Mouse (Mus musculus) c-Kit-positive CD71-positive TER-119-positive erythroid progenitor cells, embryonic 14.5 days (primary cell): ENCODE measurements at regions not wholly inside any gene's neighbourhood (a gene's known extent, or its start where the extent isn't known, plus 50 kb on each side); places are given as distances from the start of the nearest gene placed in this dataset.

Experiments
- DNase-seq: peaks from one replicate; pipeline ENCODE4 v3.0.0-alpha.2; 2013; ENCODE audit warnings: low spot score

DNA sequence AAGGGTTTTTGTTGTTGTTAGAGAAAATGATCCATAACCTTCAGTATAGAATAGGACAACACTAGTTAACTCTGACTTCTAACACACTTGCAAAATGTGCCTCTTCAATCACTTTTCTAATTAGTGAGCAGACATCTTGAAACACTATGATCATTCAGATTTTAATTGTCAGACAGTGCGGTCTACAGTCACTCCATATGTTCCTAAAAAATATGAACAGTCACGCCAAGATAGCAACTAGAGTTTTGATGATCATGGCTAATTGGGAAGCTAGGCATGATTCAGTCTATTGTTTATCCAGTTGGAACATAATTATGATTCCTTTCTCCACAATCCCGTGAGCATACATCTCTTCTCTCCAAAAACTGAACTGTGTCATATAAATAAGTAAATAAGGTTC, 372.1 kb downstream of the Fam198b start:
- DNase-seq: no peak

DNA sequence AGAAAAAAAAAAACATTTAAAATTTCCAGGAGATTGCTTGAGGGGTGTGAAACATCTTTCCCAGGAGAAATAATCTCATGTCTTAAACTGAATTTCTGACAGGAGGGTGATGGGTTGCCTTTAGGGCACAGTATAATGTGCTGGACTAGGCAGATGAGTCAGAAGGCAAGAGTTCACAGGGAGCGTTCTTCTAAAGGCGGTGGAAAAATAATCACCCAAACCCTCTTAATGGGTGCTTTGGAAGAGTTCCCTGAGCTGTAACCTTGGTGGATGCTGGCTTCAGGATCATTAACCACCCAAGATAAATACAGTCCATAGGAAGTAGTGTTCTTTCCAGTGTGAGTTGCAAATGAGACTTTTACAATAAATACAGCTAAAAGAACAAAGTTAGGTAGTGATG, 378.8 kb downstream of the Fam198b start:
- no peak for DNase-seq

DNA sequence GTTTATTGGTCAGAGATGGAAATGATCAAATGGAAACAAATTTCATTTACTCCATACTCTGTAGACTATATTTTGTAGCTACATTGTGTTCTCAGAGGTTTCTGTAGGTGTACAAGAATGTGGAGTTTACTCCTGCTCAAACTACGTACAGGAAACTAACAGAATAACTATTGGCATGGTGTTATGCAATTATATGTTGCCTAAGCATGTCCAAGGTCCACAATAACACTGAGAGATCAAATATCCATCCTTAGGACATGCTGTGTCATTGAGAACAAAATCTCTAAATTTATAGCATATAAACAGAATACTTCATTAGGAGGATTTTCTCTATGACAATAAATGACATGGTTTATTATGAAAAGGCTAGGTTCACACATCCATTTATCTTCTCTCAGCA, 400.3 kb downstream of the Fam198b start:
- DNase-seq: no peak

DNA sequence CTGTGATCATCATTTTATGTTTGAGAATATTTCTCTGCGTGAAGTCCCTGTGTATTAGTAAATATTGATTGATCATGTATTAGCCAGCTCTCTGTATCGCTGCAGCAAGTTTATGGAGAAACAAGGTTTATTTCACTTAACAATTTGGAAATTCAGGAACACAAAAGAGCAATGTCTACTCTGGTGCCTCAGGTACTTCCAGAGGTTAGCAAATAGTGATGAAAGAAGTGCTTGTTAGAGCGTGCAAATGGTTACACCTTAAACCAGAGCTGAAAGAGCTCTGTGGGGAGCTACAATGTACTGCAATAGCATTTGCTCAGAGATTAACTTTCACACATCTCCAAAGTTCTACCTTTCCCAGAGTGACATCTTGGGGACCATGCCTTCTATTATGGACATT, 400.9 kb downstream of the Fam198b start:
- no peak for DNase-seq

DNA sequence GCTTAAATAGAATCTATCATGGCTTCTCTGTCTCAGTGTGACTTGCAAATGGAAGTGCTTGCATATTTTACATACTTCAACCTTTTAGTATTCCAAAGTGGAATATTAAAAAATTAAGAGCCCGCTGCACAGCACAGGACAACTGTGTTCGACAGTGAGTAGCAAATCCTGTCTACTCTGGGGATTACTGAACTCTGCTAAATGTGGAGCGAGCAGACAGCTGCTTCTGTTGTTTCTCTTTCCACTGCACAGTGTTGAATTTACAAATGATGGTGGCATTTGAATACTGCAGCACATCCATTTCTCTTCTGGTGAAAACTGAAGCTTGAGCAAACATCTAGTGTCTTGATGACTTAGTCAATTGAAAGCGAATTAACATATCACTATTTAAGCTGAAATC, 409.2 kb downstream of the Fam198b start:
- DNase-seq: no peak

DNA sequence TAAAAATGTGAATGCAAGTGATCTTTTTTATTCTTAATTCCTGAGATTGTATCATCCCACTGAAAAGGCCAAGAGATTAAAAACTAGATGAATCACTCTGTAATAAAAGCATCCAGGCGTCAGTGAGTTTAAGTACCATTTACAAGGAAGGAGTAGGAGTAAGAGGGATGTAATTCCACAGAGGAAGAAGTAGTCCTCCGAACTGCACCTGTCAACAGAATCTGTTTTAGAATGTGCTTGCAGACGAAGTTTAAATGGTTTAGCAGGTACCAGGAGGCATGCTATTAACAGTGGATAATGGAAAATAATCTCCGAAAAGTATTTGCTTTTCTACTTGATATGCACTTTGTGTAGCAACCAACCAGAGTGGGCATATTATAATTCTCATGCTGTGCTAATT, 423.3 kb downstream of the Fam198b start:
- DNase-seq: no peak

DNA sequence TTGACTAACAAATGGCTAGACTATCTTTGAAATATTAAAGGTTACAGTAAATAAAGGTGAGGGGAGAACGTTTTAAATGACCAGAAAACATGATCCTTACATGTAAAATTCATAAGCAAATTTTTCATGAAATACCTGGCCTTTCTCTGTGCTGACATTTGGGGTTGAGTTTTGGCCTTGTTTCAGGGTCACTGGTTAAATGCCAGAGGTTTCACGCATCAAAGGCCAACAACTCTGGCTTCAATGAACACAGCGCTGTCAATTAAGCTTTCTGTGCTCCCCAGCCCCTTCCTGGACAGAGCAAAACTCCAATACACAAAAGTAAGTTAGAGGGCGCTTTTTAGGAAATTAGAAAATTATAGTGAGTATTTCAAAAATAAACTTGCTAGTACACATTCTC, 425.6 kb downstream of the Fam198b start:
- no peak for DNase-seq

DNA sequence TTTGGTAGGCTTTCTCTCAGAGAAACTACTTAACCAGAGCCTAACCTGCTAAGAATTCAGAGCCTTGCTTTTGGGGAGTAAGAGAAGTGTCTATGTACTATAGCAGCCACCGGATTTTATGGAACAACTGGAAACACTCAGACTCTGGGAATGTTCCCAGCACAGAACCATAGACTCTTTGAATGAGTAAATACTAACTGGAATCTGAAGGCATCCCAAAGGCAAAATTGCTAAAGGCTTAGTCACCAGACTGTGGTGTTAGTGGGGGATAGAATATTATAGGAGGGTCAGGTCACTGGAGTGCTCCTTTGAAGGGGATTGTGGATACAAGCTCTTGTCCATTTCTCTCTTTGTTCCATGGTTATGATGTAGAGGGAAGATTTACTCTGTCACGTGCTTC, 427.4 kb downstream of the Fam198b start:
- DNase-seq: no peak

DNA sequence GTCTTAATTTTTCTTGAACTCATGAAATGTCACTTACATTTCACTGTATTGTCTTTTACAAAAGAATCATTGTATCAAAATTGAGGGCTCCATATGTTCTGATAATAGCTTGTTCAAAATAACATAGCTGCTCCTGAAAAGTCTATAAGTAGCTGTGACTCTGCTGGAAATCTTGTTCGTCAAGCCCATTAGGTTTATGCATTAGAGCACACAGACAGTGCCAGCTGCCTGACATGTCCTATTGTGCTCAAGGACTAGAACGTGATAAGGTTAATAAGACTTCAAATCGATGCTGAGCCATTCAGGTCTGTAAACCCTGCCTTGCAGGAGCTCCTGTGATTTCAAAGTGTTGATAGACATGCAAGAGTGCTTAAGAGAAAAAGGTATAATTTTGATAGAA, 438.0 kb downstream of the Fam198b start:
- DNase-seq: no peak

DNA sequence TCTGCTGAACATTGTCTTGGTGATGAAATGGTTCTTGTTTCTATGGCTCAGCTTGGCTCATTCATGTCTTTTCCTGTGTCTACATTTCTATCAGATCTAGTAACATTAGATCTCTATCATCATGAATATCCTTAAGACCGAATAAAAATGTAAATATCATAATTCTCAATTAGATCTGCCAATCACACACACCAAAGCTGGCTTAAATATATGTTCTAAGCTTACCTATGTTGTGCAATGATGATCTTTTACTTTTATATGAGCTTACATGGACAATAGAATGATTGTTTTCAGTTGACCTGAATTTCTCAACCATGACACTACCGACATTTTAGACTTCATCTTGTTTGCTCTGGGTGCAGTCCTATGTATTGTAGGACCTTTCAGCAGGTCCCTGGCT, 440.4 kb downstream of the Fam198b start:
- DNase-seq: no peak

DNA sequence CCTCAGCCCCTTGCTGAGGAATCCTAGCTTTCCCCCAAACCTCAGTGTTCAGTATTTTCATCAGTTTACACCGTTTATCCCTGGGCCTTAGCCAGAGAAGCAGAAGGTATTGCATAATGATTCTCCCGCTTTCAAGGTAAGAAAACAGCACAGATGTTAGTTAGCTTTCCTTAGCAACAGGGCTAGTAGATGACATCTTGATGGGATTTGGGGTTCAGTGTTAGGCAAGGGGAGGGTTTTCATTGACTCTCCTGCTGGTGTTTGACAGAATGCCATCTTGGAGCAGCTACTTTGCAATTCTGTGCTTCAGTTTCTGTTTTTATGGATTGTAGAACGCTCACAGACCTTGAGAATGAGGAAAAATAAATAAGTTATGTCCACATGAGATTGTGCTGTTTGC, 447.4 kb downstream of the Fam198b start:
- DNase-seq: no peak

DNA sequence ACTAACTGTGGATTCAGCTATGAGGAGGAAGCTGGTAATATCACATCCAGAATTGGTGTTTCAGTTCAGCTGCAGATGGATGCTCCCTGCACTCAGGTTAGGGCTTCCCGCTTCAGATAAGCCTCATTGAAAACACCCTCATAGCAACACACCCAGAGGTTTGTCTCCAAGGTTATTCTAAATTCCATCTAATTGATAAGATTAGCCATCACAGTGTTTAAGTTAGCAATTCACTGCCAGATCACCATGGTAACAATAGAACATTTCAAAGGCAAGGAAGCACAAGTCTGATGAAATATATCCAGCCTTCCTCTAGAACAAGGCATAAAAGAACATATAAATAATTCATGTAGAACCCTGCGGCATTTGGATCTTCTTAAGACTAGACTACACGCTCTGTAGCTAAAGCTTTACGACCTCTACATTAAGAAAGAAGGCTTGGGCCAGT, 450.1 kb downstream of the Fam198b start:
- no peak for DNase-seq

DNA sequence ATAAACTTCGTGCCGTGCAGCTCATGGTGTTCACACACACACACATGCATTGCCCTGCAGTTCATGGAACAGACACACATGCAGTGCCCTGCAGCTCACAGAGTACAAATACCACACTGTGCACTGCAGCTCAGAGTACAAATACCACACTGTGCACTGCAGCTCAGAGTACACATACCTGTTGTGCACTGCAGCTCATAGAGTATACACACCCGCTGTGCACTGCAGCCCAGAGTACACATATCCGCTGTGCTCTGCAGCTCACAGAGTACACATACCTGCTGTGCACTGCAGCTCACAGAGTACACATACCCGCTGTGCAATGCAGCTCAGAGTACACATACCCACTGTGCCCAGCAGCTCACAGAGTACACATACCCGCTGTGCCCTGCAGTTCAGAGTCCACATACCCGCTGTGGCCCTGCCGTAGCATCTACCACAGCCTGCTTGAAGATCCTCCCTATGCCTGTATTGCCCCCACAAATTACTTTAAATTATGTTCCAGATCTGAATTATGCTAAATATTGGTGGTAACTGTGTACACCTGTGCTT, 451.9 kb downstream of the Fam198b start:
- no peak for DNase-seq

DNA sequence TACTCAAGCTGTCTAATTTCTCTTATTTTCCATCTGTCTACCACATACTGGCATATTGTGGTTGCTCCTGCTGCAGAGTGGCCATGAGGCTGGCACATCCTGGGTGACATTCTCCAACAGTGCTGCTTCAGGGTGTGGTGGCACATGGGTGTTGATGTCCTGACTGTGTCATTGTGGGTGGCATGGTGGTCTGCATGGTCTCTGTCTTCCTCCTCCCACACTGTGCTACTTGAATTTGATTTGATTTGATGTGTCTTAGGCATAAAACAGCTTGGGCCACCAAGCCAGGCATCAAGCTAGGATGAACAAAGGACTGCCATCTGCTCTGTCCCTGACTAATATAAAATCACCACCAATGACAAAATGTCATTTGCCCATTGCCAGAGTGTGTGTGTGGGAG, 434.7 kb downstream of the Gria2 start:
- DNase-seq: no peak

DNA sequence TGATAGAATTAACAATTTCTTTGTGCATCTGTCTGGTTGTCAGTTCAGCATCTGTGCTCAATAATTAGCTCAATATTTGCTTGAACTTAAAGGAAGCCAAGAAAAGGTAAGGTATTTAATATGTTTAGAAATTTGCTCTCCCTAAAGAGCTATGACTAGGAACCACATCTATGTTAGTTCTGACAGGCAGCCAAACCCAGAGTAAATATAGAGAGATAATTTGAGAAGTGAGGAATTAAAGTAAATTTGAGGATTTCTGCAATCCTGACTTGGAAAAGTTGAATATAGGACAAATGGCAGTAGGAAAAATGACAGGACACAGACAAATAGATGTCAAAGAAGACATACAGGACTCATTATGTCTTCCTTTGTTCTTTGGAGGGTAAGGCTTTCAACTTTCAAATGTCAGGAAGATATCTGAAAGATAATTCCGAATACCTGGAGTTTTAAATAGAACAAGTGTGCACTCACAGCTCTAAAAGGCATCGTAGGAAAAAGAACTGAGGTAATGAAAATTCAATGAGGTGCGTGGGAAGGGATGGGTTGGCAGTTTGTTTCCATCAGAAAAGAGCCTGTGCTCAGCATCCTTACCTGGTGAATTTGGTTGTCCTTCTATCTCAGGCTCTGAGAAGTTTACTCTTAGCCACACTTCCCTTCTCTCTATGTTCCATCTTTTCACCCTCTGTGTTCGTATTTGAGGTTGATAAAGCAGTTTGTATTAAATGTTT, 433.3 kb downstream of the Gria2 start:
- no peak for DNase-seq

DNA sequence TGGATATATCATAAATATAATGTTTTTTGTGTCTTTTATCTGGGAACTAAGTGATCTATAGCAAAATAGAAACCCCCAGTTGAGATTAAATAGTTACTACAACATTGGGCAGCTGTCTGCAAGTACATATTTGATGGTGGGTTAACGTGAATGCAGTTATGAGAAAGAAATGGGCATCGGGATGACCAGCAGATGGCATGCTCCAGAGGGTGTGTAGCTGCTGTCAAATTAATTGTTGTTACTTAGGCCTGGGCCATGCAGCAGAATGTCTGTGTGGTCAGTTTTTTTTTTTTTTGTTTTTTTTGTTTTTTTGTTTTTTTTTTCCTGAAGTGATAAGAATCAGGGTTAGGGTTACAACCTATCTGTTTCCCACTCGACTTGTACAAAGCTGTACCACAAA, 430.2 kb downstream of the Gria2 start:
- no peak for DNase-seq

DNA sequence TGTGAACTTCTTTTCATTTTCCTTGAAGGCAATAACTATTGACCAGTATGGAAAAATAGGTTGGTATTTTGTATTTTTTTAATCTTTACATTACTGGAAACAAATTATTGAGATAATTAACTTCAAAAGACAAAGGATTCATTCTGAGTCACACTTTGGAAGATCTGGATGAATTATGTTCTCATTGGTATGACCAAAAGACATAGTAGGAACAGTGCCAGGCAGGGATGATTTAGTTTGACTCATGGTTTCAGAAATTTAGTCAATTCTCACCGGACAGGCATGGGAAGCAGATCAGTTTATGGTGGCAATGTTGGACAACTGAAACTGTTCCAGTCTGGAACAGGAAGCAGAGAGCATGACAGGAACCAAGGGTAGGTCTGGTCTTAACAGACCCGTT, 416.6 kb downstream of the Gria2 start:
- DNase-seq: no peak

DNA sequence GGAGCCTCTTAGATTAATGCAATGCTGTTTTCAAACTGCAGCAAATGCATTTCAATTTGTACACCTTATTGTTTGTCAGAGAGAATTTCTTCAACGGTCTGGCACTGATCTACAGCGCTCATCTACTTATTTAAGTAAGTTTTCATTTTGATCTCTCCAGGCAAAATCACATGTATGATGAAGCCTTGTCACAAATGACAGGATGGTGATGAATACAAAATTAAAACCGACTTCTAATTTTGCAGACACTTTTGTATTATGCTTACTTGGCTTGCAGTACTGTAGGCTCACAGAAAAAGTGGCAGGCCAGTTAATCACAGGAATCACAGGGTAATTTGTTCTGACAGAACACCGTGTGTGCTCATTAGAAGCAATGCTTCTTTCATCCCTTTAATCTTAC, 406.4 kb downstream of the Gria2 start:
- DNase-seq: no peak

DNA sequence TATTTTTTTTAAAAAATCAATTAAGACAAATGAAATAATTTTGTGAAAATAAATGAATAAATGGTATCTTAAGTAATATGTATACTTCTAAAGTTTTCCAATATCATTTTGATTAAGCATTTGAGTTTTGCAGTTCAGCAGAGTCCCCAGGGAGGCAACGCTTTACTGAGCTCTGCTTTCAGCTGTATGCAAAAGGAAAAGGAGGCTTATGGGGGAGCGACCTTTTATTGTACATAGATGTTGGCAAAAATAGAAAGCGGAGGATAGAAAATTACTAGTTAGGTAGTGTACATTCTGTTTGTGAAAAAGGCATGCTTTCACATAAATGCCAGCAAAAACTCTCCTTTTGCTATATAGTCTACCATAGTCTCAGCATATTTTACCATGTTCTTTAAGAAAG, 382.2 kb downstream of the Gria2 start:
- DNase-seq: no peak

DNA sequence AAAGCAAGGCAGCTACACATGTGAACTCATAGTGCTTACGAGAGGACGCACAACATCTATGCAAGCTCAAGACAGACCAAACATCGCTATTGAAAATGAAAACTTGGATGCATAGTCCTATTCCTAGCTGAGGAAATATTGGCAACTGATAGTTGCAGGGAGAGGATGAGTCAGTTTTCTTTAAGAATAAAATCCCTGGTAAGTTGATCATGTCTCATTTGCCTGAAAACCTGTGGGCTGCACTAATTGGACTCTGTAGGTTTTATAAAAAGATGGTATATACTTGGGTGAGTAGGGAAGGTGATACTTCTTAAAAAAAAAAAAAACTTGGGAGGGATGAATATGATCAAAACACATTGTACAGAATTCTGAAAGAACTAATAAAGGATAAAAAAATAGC, 381.2 kb downstream of the Gria2 start:
- DNase-seq: no peak

DNA sequence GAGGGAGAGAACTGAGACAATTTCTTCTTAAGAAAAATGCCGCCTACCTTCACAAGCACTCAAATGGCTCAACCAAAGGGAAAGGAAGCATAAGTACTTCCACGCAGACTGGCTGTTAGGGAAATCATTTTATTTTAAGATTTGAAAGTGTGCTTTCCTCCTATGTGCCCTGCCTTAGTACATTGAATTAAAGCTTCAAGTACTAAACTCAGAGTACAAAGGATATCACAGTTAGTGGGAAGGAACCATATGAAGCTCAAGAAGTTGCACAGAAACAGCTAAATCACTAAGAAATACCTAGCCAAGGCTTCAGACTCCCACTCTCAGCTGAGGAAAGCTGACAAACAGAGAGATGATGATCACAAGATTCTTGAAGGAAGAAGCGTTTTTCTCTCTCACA, 380.5 kb downstream of the Gria2 start:
- DNase-seq: no peak

DNA sequence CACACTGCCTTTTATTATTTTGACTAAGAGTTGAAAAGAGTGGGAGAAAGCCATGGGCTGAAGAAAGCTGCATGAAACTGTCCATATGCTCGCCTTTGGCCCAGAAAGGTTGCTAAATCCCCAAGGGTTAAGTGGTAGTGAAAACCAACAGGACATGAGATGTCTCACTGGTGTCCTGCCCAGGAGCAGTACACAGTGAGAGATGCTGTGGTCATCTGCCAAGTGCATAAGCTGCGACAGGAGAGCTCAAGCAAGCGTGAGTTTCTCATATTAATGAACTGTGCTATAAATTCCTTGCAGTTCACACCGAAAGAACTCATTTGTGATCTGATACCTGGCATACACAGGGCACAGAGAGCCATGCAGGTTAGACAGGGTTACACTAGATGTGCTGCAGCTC, 380.0 kb downstream of the Gria2 start:
- no peak for DNase-seq
